Mouse (Mus musculus): Measurements from ENCODE around the gene Nf1. TPM values are rescaled to one million over a fixed set of nuclear protein-coding genes. Genes with fewer than 3 reads are reported as not detected.
A peak's percentile ranks its signal among the peaks of the same experiment; 100 is the strongest.

Gene Nf1
- polyA plus RNA-seq, 1 experiment from 2014 or later = 9.3 TPM

DNA sequence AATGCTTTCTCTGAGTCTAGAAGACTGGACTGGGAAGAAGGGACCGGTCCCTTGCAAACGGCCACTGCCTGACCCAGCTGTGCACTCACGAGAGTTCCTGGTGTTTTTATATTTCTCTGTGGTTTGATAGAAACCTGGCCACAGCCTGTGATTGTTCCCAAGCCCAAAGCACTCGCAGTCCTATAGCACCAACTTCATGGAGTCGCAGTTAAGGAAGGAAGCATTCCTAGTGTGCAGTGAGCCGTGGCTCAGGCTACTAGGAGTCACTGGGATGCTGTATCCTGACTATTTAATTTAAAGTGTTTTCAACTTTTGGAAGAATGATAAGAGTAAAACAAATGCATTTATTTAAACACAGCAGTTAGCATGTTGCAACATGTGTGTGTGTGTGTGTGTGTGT is 291.0 kb downstream of the Nf1 start:
- ATAC-seq (ENCODE audit: insufficient number of reproducible peaks, insufficient read depth, low FRiP score, low TSS enrichment) = no peak
- Histone ChIP-seq H3K27ac (peak overlapping the region; percentile 51; the same call in 1 of the 2 replicates), H3K9ac (no peak overlapping the region), H3K4me3 (no peak overlapping the region), H3K9me3 (no peaks in the 10 kb centered on the region), H3K4me2 (replicated peaks) (no peak overlapping the region), H3K27me3 (no peaks in the 10 kb centered on the region), H3K36me3 (no peaks in the 10 kb centered on the region), H3K4me1 (no peaks in the 10 kb centered on the region)
- 33% methylated on average over 6 of the region's 6 CpGs for WGBS

Other genes starting within 250 kb of the Nf1 start
- 3.9 and 5.0 TPM in 2 replicates for gene Ksr1, start 193.3 kb upstream of the Nf1 start, polyA plus RNA-seq (2016; fragmentation: Nextera tagmentation; extraction: Ambion mirVana)
- 480 and 498 TPM in 2 replicates for gene Wsb1, start 85.0 kb upstream of the Nf1 start, polyA plus RNA-seq (2016; fragmentation: Nextera tagmentation; extraction: Ambion mirVana)
- gene Gm9964, start 42.8 kb upstream of the Nf1 start, polyA plus RNA-seq (2016; fragmentation: Nextera tagmentation; extraction: Ambion mirVana) = not detected in 2 replicates
- gene Omg, start 164.4 kb downstream of the Nf1 start, polyA plus RNA-seq (2016; fragmentation: Nextera tagmentation; extraction: Ambion mirVana) = 0.32 and 0.51 TPM in 2 replicates
- gene Evi2b, start 184.1 kb downstream of the Nf1 start, polyA plus RNA-seq (2016; fragmentation: Nextera tagmentation; extraction: Ambion mirVana) = 0.25 TPM in 1 of 2 replicates, not detected in the other
- 0.87 and 1.3 TPM in 2 replicates for gene Evi2, start 190.9 kb downstream of the Nf1 start, polyA plus RNA-seq (2016; fragmentation: Nextera tagmentation; extraction: Ambion mirVana)
- 2.6 and 2.7 TPM in 2 replicates for gene Evi2a, start 190.9 kb downstream of the Nf1 start, polyA plus RNA-seq (2016; fragmentation: Nextera tagmentation; extraction: Ambion mirVana)